Mouse (Mus musculus) MEL (cell line): ENCODE data around the gene Nme2. TPM values are rescaled to one million over a fixed set of nuclear protein-coding genes. Genes with fewer than 3 reads are reported as not detected.

Experiments used
- DNase-seq: peaks from one replicate; pipeline ENCODE4 v3.0.0; 2011; ENCODE audit warnings: low read depth, low spot score
- H3K27ac ChIP-seq: 2 replicates; pipeline ENCODE4 v1.5.1; 2012; ENCODE audit warnings: low read depth, mild to moderate bottlenecking, control low read depth, low read length, moderate library complexity; ENCODE audit not compliant: control insufficient read depth
- H3K27me3 ChIP-seq, 2 experiments: fragments of 150-350 bp in 1 of 2; sonication (generic) in 1 of 2; 2 replicates each; pipeline ENCODE4 v1.6.1; 2012; ENCODE audit warnings: low read length in 2 of 2, mild to moderate bottlenecking in 2 of 2, improper control_type of control experiment in 1 of 2, moderate library complexity in 1 of 2; ENCODE audit not compliant: insufficient read depth in 2 of 2, control insufficient read depth in 1 of 2
- H3K36me3 ChIP-seq, 2 experiments: 2 replicates each; pipeline ENCODE4 v1.6.1; 2012 to 2014; ENCODE audit warnings: low read length in 2 of 2, improper control_type of control experiment in 1 of 2, inconsistent platforms in 1 of 2, mild to moderate bottlenecking in 1 of 2; ENCODE audit not compliant: insufficient read depth in 2 of 2, control insufficient read depth in 1 of 2
- H3K4me1 ChIP-seq, 2 experiments: fragments of 150-350 bp in 1 of 2; sonication (generic) in 1 of 2; 2 replicates each; pipeline ENCODE4 v1.6.1; 2012; ENCODE audit warnings: low read length in 2 of 2, improper control_type of control experiment in 1 of 2, mild to moderate bottlenecking in 1 of 2; ENCODE audit not compliant: insufficient read depth in 2 of 2, control insufficient read depth in 1 of 2
- H3K4me3 ChIP-seq, 2 experiments: fragments of 150-350 bp in 1 of 2; sonication (generic) in 1 of 2; 2 replicates each; pipeline ENCODE4 v1.5.1; 2012; ENCODE audit warnings: low read depth in 2 of 2, low read length in 2 of 2, mild to moderate bottlenecking in 2 of 2, moderate library complexity in 2 of 2, control low read depth in 1 of 2, improper control_type of control experiment in 1 of 2; ENCODE audit not compliant: control insufficient read depth in 1 of 2, insufficient read depth in 1 of 2
- H3K79me2 ChIP-seq: 2 replicates; pipeline ENCODE4 v1.6.1; 2012; ENCODE audit warnings: mild to moderate bottlenecking, low read length, moderate library complexity; ENCODE audit not compliant: control insufficient read depth, poor library complexity, insufficient read depth
- H3K9ac ChIP-seq: 2 replicates; pipeline ENCODE4 v1.6.1; 2012; ENCODE audit warnings: low read depth, mild to moderate bottlenecking, control low read depth, low read length, moderate library complexity; ENCODE audit not compliant: control insufficient read depth, poor library complexity, severe bottlenecking
- H3K9me3 ChIP-seq: fragments of 150-350 bp; sonication (generic); replicated peaks from 2 replicates; pipeline ENCODE4 v1.6.1; 2012; ENCODE audit warnings: mild to moderate bottlenecking, low read length, improper control_type of control experiment, moderate library complexity; ENCODE audit not compliant: insufficient read depth
- BHLHE40 ChIP-seq: IDR thresholded peaks from 2 replicates; pipeline ENCODE4 v1.6.1; 2012; ENCODE audit warnings: low read depth, mild to moderate bottlenecking, inconsistent platforms, low read length, improper control_type of control experiment, borderline replicate concordance
- CTCF ChIP-seq, 3 experiments: IDR thresholded peaks in 2 of 3; conservative IDR thresholded peaks in 1 of 3; 2 replicates each; pipeline ENCODE4 v1.5.1; 2011 to 2012; ENCODE audit warnings: low read length in 3 of 3, low read depth in 2 of 3, mild to moderate bottlenecking in 2 of 3, improper control_type of control experiment in 1 of 3, inconsistent platforms in 1 of 3, mixed read lengths in 1 of 3, moderate library complexity in 1 of 3; ENCODE audit not compliant: control insufficient read depth in 1 of 3, insufficient read depth in 1 of 3, poor library complexity in 1 of 3, severe bottlenecking in 1 of 3
- ELF1 ChIP-seq: IDR thresholded peaks from 2 replicates; pipeline ENCODE4 v1.6.1; 2014; ENCODE audit warnings: low read depth, mild to moderate bottlenecking, inconsistent platforms, low read length, improper control_type of control experiment, moderate library complexity
- EP300 ChIP-seq, 2 experiments: IDR thresholded peaks; 2 replicates each; pipeline ENCODE4 v1.6.1; 2011; ENCODE audit warnings: improper control_type of control experiment in 2 of 2, low read length in 2 of 2, low read depth in 1 of 2, mild to moderate bottlenecking in 1 of 2
- ETS1 ChIP-seq: IDR thresholded peaks from 2 replicates; pipeline ENCODE4 v1.6.1; 2012; ENCODE audit warnings: low read depth, mild to moderate bottlenecking, inconsistent platforms, low read length, improper control_type of control experiment, moderate library complexity
- GATA1 ChIP-seq: IDR thresholded peaks from 2 replicates; pipeline ENCODE4 v1.6.1; 2011; ENCODE audit warnings: low read depth, low read length, improper control_type of control experiment
- HCFC1 ChIP-seq: IDR thresholded peaks from 2 replicates; pipeline ENCODE4 v1.6.1; 2012; ENCODE audit warnings: low read depth, mild to moderate bottlenecking, inconsistent platforms, low read length, improper control_type of control experiment, moderate library complexity
- JUND ChIP-seq: IDR thresholded peaks from 2 replicates; pipeline ENCODE4 v1.6.1; 2011; ENCODE audit warnings: low read depth, mild to moderate bottlenecking, improper control_type of control experiment, low read length
- KAT2A ChIP-seq: conservative IDR thresholded peaks from 2 replicates; pipeline ENCODE4 v1.6.1; 2012; ENCODE audit warnings: low read depth, low read length, improper control_type of control experiment, inconsistent platforms
- MAFK ChIP-seq: IDR thresholded peaks from 2 replicates; pipeline ENCODE4 v1.6.1; 2011; ENCODE audit warnings: low read depth, mild to moderate bottlenecking, low read length, improper control_type of control experiment, borderline replicate concordance
- MAX ChIP-seq: IDR thresholded peaks from 2 replicates; pipeline ENCODE4 v1.6.1; 2011; ENCODE audit warnings: low read length, improper control_type of control experiment
- MAZ ChIP-seq: IDR thresholded peaks from 2 replicates; pipeline ENCODE4 v1.6.1; 2012; ENCODE audit warnings: low read depth, mild to moderate bottlenecking, inconsistent platforms, low read length, improper control_type of control experiment
- MEF2A ChIP-seq: IDR thresholded peaks from 2 replicates; pipeline ENCODE4 v1.6.1; 2014; ENCODE audit warnings: low read depth, mild to moderate bottlenecking, inconsistent platforms, low read length, improper control_type of control experiment; ENCODE audit not compliant: poor library complexity, insufficient replicate concordance, severe bottlenecking; ENCODE audit errors: extremely low read depth
- MXI1 ChIP-seq: IDR thresholded peaks from 2 replicates; pipeline ENCODE4 v1.6.1; 2011; ENCODE audit warnings: mild to moderate bottlenecking, low read depth, low read length, improper control_type of control experiment
- NELFE ChIP-seq: IDR thresholded peaks from 2 replicates; pipeline ENCODE4 v1.6.1; 2011; ENCODE audit warnings: low read depth, low read length, improper control_type of control experiment
- NRF1 ChIP-seq: IDR thresholded peaks from 2 replicates; pipeline ENCODE4 v1.6.1; 2014; ENCODE audit warnings: low read depth, mild to moderate bottlenecking, inconsistent platforms, low read length, improper control_type of control experiment, moderate library complexity; ENCODE audit not compliant: poor library complexity, insufficient read depth, severe bottlenecking
- POLR2AphosphoS5 ChIP-seq: IDR thresholded peaks from 2 replicates; pipeline ENCODE4 v1.6.1; 2012; ENCODE audit warnings: low read depth, borderline replicate concordance, mild to moderate bottlenecking, inconsistent platforms, low read length, moderate library complexity, mixed read lengths
- RAD21 ChIP-seq: IDR thresholded peaks from 2 replicates; pipeline ENCODE4 v1.6.1; 2011; ENCODE audit warnings: mild to moderate bottlenecking, low read depth, low read length, improper control_type of control experiment
- SIN3A ChIP-seq: IDR thresholded peaks from 2 replicates; pipeline ENCODE4 v1.6.1; 2012; ENCODE audit warnings: low read length, improper control_type of control experiment, inconsistent platforms
- SMC3 ChIP-seq: IDR thresholded peaks from 2 replicates; pipeline ENCODE4 v1.6.1; 2011; ENCODE audit warnings: low read depth, low read length, improper control_type of control experiment
- TBP ChIP-seq: IDR thresholded peaks from 2 replicates; pipeline ENCODE4 v1.8.0; 2011; ENCODE audit warnings: low read depth, low read length, improper control_type of control experiment
- UBTF ChIP-seq: IDR thresholded peaks from 2 replicates; pipeline ENCODE4 v1.6.1; 2012; ENCODE audit warnings: low read depth, mild to moderate bottlenecking, inconsistent platforms, low read length, improper control_type of control experiment, moderate library complexity, borderline replicate concordance; ENCODE audit not compliant: insufficient read depth
- USF1 ChIP-seq: IDR thresholded peaks from 2 replicates; pipeline ENCODE4 v1.6.1; 2014; ENCODE audit warnings: low read depth, mild to moderate bottlenecking, inconsistent platforms, low read length, improper control_type of control experiment, moderate library complexity
- ZKSCAN1 ChIP-seq: IDR thresholded peaks from 2 replicates; pipeline ENCODE4 v1.6.1; 2012; ENCODE audit warnings: low read depth, mild to moderate bottlenecking, inconsistent platforms, low read length, improper control_type of control experiment, moderate library complexity
- ZNF384 ChIP-seq: IDR thresholded peaks from 2 replicates; pipeline ENCODE4 v1.6.1; 2012; ENCODE audit warnings: low read depth, mild to moderate bottlenecking, inconsistent platforms, low read length, improper control_type of control experiment
- polyA plus RNA-seq, 2 experiments: library from polyadenylated mRNA; stranded (reverse) in 1 of 2; unstranded in 1 of 2; fragments of >175 nt in 1 of 2; fragments of >200 nt in 1 of 2; gene quantifications; 2 replicates each; pipeline versions ENCODE4 v1.2.1 to v1.2.4; 2012; ENCODE audit warnings: low replicate concordance in 2 of 2, low read depth in 1 of 2; ENCODE audit not compliant: insufficient read length in 2 of 2, insufficient read depth in 1 of 2, missing spikeins in 1 of 2
- total RNA-seq: library from RNA; depleted of rRNA; stranded (reverse); fragments of 300-350 nt; gene quantifications from 2 replicates; pipeline ENCODE4 v1.2.3, GENCODE M21; 2012

Nme2 gene
- total and polyA plus RNA-seq, 3 experiments = 126 to 530 TPM; not detected in 1

GRCm38 (mm10) chr11:93986298-93986697, 30.2 kb upstream of the Nme2 start:
- no peak for DNase-seq
- H3K27me3 ChIP-seq = no peaks in the 10 kb centered on the region
- no peak for TF ChIP-seq POLR2AphosphoS5
- TF ChIP-seq GATA1 = no peak
- TF ChIP-seq MAZ = no peak
- no peak for TF ChIP-seq MXI1
- TF ChIP-seq ETS1 = no peak
- TF ChIP-seq NELFE = no peak
- TF ChIP-seq JUND = no peak
- TF ChIP-seq MAFK = 0 out of 2 replicates have a peak, but pooled peaks have one; percentile 18
- TF ChIP-seq, all 39 proteins: peak for 1
- Histone ChIP-seq H3K36me3 (peaks cover 0 to 14% of the 10 kb centered on the region in 2 experiments; a peak in 2 of 4 replicates), H3K4me3 (no peak overlapping the region), H3K27ac (no peak overlapping the region), H3K9ac (no peak overlapping the region), H3K79me2 (no peaks in the 10 kb centered on the region), H3K4me1 (peaks cover 8 to 27% of the 10 kb centered on the region in 2 experiments), H3K9me3 (no peaks in the 10 kb centered on the region)

GRCm38 (mm10) chr11:93985265-93985664, 29.2 kb upstream of the Nme2 start:
- no peaks in the 10 kb centered on the region for H3K27me3 ChIP-seq
- H3K4me3 ChIP-seq = peak overlapping the region; percentile 21 to 22; a peak in 1 of 4 replicates
- no peaks in the 10 kb centered on the region for H3K9me3 ChIP-seq
- H3K79me2 ChIP-seq = no peaks in the 10 kb centered on the region
- TF ChIP-seq TBP (no peak), ZKSCAN1 (0 out of 2 replicates have a peak, but pooled peaks have one; percentile 40), EP300 (IDR thresholded peaks at IDR 0.05; ENCODE audit: low read depth in 1 of 2, low read length in 2 of 2) (peak in 1 of 2 experiments; percentile 61; a peak in 2 of 4 replicates), ZNF384 (peak; percentile 75), ELF1 (peak; percentile 32; the same call in 1 of the 2 replicates), UBTF (no peak), USF1 (no peak)
- peak overlapping the region; percentile 38; the same call in 1 of the 2 replicates for H3K9ac ChIP-seq
- peaks cover 8 to 27% of the 10 kb centered on the region in 2 experiments for H3K4me1 ChIP-seq
- H3K27ac ChIP-seq = no peak overlapping the region
- peak; percentile 68 for DNase-seq
- H3K36me3 ChIP-seq = peaks cover 0 to 14% of the 10 kb centered on the region in 2 experiments; a peak in 2 of 4 replicates

- H3K27ac ChIP-seq = no peak overlapping the region
- no peaks in the 10 kb centered on the region for H3K27me3 ChIP-seq
- H3K79me2 ChIP-seq = no peaks in the 10 kb centered on the region
- H3K9me3 ChIP-seq = no peaks in the 10 kb centered on the region
- peak; percentile 82 for DNase-seq
- H3K4me1 ChIP-seq = peaks cover 8 to 27% of the 10 kb centered on the region in 2 experiments
- peaks cover 0 to 14% of the 10 kb centered on the region in 2 experiments; a peak in 2 of 4 replicates for H3K36me3 ChIP-seq
- H3K9ac ChIP-seq = peak overlapping the region; percentile 24; the same call in 1 of the 2 replicates
- 0 out of 4 replicates have a peak overlapping the region, but pooled peaks of 1 of the 2 experiments have one; percentile 22 for H3K4me3 ChIP-seq
- TF ChIP-seq UBTF = no peak
- peak; percentile 61; the same call in 1 of the 2 replicates for TF ChIP-seq MAX
- peak; percentile 40; the same call in 1 of the 2 replicates for TF ChIP-seq BHLHE40
- TF ChIP-seq HCFC1 = peak; percentile 31; the same call in 1 of the 2 replicates
- TF ChIP-seq TBP = no peak
- peak; percentile 40; the same call in 1 of the 2 replicates for TF ChIP-seq ETS1
- no peak for TF ChIP-seq CTCF (IDR thresholded peaks at IDR 0.05 in 2 of 3, conservative IDR thresholded peaks at IDR 0.05 in 1 of 3; ENCODE audit: control insufficient read depth in 1 of 3, insufficient read depth in 1 of 3, low read depth in 2 of 3, low read length in 3 of 3, poor library complexity in 1 of 3, severe bottlenecking in 1 of 3)
- TF ChIP-seq MEF2A = no peak
- no peak for TF ChIP-seq SMC3
- TF ChIP-seq RAD21 = no peak
- TF ChIP-seq KAT2A = no peak
- TF ChIP-seq SIN3A = peak; percentile 48
- peak; percentile 73 for TF ChIP-seq NRF1
- no peak for TF ChIP-seq EP300 (IDR thresholded peaks at IDR 0.05; ENCODE audit: low read depth in 1 of 2, low read length in 2 of 2)
Observed at GRCm38 (mm10) chr11:93984619-93985018, 28.6 kb upstream of the Nme2 start.
